Mouse (Mus musculus) gastrocnemius, adult 8-10 months (tissue): ENCODE measurements around the gene Lysmd4. TPM values are rescaled to one million over a fixed set of nuclear protein-coding genes. Genes with fewer than 3 reads are reported as not detected.

Source experiments
- DNase-seq, 2 experiments: peaks; one replicate each; pipeline ENCODE4 v3.0.0; 2022; ENCODE audit warnings: low spot score in 2 of 2
- total RNA-seq, 4 experiments: library from RNA; stranded (reverse); gene quantifications; 2 replicates each; pipeline ENCODE4 v1.2.4; 2022

Gene Lysmd4
- total RNA-seq, 4 experiments from 2014 or later = 5.7 to 10.3 (median 7.6) TPM

GRCm38 (mm10) chr7:67320359-67320758 is 98.0 kb downstream of the Lysmd4 start:
- no peak for DNase-seq

- DNase-seq = no peak
These were observed 119.8 kb downstream of the Lysmd4 start for GRCm38 (mm10) chr7:67342067-67342625.

- no peak for DNase-seq
These were observed 122.1 kb downstream of the Lysmd4 start for GRCm38 (mm10) chr7:67344443-67344842.

GRCm38 (mm10) chr7:67352989-67353388 is 130.6 kb downstream of the Lysmd4 start:
- DNase-seq = no peak

- no peak for DNase-seq
These were observed 131.3 kb downstream of the Lysmd4 start for GRCm38 (mm10) chr7:67353667-67354066.

GRCm38 (mm10) chr7:67355870-67356269 is 133.5 kb downstream of the Lysmd4 start:
- no peak for DNase-seq

Other genes with a start within 250 kb of the Lysmd4 start
- gene Mef2a, start 150.3 kb downstream of the Lysmd4 start, total RNA-seq = 100 to 1,000 TPM in 3 of 4 experiments, 10 to 100 TPM in 1; 91.0 to 102 (median 101) TPM